Mouse (Mus musculus) midbrain, embryonic 16.5 days (tissue): Measurements from ENCODE around the gene Crebl2. TPM values are rescaled to one million over a fixed set of nuclear protein-coding genes. Genes with fewer than 3 reads are reported as not detected.

ENCODE experiments used
- ATAC-seq: fragments of 200-750 bp; cut with Nextera tagmentation; 2 replicates; pipeline ENCODE4 v1.8.0; 2017; ENCODE audit warnings: moderate TSS enrichment
- H3K27ac ChIP-seq: fragments of 300-500 bp; sonication (generic); 2 replicates; pipeline ENCODE4 v1.5.1; 2014; ENCODE audit warnings: mild to moderate bottlenecking, low read length, mixed read lengths
- H3K27me3 ChIP-seq: fragments of 300-500 bp; sonication (generic); 2 replicates; pipeline ENCODE4 v1.6.1; 2014; ENCODE audit warnings: low read depth, low read length, mixed read lengths; ENCODE audit not compliant: control insufficient read depth, insufficient read depth
- H3K36me3 ChIP-seq: fragments of 300-500 bp; sonication (generic); 2 replicates; pipeline ENCODE4 v1.6.1; 2014; ENCODE audit warnings: mild to moderate bottlenecking, low read length, moderate library complexity, mixed read lengths; ENCODE audit not compliant: control insufficient read depth, insufficient read depth
- H3K4me1 ChIP-seq: fragments of 300-500 bp; sonication (generic); 2 replicates; pipeline ENCODE4 v1.6.1; 2014; ENCODE audit warnings: mild to moderate bottlenecking, low read length, mixed read lengths; ENCODE audit not compliant: control insufficient read depth, insufficient read depth
- H3K4me2 ChIP-seq: fragments of 300-500 bp; sonication (generic); 2 replicates; pipeline ENCODE4 v1.6.1; 2014; ENCODE audit warnings: mild to moderate bottlenecking, low read length, mixed read lengths
- H3K4me3 ChIP-seq: fragments of 300-500 bp; sonication (generic); 2 replicates; pipeline ENCODE4 v1.5.1; 2014; ENCODE audit warnings: low read depth, mild to moderate bottlenecking, low read length, moderate library complexity, mixed read lengths
- H3K9ac ChIP-seq: fragments of 300-500 bp; sonication (generic); 2 replicates; pipeline ENCODE4 v1.6.1; 2014; ENCODE audit warnings: low read depth, low read length, mixed read lengths
- H3K9me3 ChIP-seq: fragments of 300-500 bp; sonication (generic); replicated peaks from 2 replicates; pipeline ENCODE4 v1.6.1; 2014; ENCODE audit warnings: mild to moderate bottlenecking, low read length, mixed read lengths; ENCODE audit not compliant: control insufficient read depth, poor library complexity, severe bottlenecking
- WGBS: fragments of 180-500 bp; shearing (Covaris S2); extraction: QIAGEN DNeasy Blood & Tissue Kit; methylation state at CpG from one replicate; pipeline ENCODE4 v1.1.7; 2014; 5-methylcytosine and 5-hydroxymethylcytosine counted together
- polyA plus RNA-seq: library from polyadenylated mRNA; unstranded; fragments of >200 nt; fragmentation: Nextera tagmentation; extraction: Ambion mirVana; gene quantifications from 2 replicates; pipeline ENCODE4 v1.2.1, GENCODE M21; 2015

The Crebl2 gene
- polyA plus RNA-seq, 1 experiment from 2014 or later = 4.8 TPM

DNA sequence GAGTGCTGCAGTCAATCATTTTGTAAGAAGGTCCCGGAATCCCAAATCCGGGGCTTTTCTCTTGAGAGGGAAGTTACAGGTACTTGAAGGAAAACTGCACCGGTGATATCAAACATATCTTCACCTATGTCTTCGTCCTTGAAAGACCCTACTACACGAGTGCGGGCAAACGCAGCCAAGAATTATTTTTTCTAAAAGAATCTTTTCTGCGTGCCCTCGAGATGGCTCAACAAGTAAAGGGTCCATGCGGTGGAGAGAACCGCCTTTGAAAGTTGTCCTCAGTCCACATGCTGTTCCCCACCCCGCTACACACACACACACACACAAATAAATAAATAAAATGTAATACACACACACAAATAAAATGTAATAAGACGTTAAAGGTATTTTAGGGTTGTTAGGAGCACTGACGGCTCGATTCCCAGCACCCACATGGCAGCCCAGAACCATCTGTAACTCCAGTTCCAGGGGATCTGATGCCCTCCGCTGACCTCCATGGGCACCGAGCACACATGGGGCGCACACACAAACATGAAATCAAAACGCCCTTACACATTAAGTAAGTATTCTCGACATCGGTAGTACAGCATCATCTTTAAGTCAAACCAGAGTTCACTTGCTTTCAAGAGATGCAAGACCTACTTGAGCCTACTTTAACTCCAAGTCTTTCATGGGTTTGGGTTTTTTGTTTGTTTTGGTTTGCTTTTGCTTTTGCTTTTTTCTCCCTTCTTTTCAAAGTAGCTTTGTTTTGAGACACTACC, 36.7 kb upstream of the Crebl2 start:
- WGBS = 38% methylated on average over 21 of the region's 21 CpGs
- peak overlapping the region; percentile 74 for H3K4me3 ChIP-seq
- H3K9me3 ChIP-seq = no peaks in the 10 kb centered on the region
- peaks cover 2% of the 10 kb centered on the region; the same call in 1 of the 2 replicates for H3K27me3 ChIP-seq
- H3K27ac ChIP-seq = no peak overlapping the region
- H3K4me1 ChIP-seq = no peaks in the 10 kb centered on the region
- H3K36me3 ChIP-seq = no peaks in the 10 kb centered on the region
- peak overlapping the region; percentile 93 for H3K4me2 ChIP-seq
- H3K9ac ChIP-seq = peak overlapping the region; percentile 74
- ATAC-seq = peak; percentile 38

DNA sequence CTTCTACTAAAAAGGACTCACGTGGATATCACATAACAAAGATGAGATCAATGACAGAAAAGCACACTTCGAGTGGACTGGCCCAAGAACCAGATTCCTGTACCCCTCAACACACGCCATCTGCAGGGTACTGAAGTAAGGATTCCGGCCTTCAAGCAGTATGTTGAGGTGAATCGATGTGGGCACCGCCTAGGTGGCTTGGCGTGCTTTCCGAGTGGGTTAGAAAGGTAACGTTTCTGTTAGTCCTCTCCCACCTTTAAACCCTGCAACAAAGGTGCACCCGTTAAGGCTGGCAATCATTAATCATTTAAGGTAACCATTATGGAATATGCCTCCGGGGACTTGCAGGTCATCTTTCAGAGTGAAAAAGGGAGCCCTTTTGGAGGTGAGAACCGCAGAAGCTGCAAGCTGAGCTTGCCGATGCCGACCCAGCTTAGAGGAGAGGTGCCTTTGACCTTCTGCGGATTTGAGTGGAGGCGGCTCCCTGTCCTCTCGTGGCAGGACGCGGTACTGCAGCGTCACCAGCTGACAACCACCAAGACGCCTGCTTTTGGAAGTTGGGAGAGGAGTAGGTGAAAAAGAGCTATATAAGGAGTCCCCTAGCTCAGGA, 35.9 kb upstream of the Crebl2 start:
- H3K27me3 ChIP-seq = peaks cover 2% of the 10 kb centered on the region; the same call in 1 of the 2 replicates
- H3K27ac ChIP-seq = no peak overlapping the region
- H3K4me1 ChIP-seq = no peaks in the 10 kb centered on the region
- H3K9me3 ChIP-seq = no peaks in the 10 kb centered on the region
- 15% methylated on average over 21 of the region's 21 CpGs for WGBS
- peak overlapping the region; percentile 22 for H3K4me3 ChIP-seq
- no peak for ATAC-seq
- H3K4me2 ChIP-seq = peak overlapping the region; percentile 49
- no peaks in the 10 kb centered on the region for H3K36me3 ChIP-seq
- no peak overlapping the region for H3K9ac ChIP-seq

DNA sequence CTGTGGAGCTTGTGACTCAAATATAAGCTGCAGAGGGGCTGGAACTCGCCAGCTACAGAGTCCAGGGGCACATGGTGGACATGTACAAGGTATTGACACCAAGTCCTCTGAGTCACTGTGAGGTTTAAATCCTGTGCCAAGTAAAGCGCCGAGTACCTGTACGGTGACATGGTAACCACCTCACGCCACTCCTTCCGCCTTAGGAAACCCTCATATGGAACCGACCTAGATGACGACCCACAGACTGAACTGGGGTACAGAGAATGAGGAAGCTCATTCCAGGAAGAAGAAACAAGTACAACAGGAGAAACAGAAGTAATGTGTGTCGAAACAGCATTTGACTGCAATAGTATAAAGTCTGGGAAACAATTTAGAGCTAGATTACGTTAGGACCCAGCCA, 33.7 kb upstream of the Crebl2 start:
- no peaks in the 10 kb centered on the region for H3K4me1 ChIP-seq
- no peak overlapping the region for H3K9ac ChIP-seq
- no peak for ATAC-seq
- WGBS = 91% methylated on average over 10 of the region's 10 CpGs
- no peak overlapping the region for H3K27ac ChIP-seq
- peaks cover 2% of the 10 kb centered on the region; the same call in 1 of the 2 replicates for H3K27me3 ChIP-seq
- no peaks in the 10 kb centered on the region for H3K36me3 ChIP-seq
- H3K4me2 ChIP-seq = no peak overlapping the region
- H3K9me3 ChIP-seq = no peaks in the 10 kb centered on the region
- H3K4me3 ChIP-seq = no peak overlapping the region

DNA sequence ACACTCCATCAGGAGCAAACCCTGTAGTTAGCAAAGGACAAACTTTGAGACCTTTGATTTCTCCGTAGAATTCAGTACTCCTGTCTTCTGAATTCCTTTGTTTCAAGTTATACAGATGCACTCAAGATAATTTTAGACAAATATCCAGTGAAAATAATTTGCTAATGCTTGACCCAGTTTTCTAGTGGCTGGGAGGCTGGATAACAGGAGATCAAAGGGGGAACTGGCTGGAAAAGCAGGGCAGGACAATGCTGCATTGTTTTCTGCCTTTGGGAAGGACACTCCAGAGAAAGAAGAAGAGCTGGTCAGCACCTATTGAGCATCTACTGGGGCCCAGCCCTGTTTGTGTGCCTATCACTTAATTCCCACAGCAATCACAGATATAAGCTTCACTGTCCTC, 28.5 kb upstream of the Crebl2 start:
- no peaks in the 10 kb centered on the region for H3K36me3 ChIP-seq
- H3K27me3 ChIP-seq = no peaks in the 10 kb centered on the region
- H3K4me1 ChIP-seq = no peaks in the 10 kb centered on the region
- no peak overlapping the region for H3K4me2 ChIP-seq
- 87% methylated on average over 1 of the region's 1 CpGs for WGBS
- no peak overlapping the region for H3K9ac ChIP-seq
- no peak overlapping the region for H3K4me3 ChIP-seq
- ATAC-seq = no peak
- no peak overlapping the region for H3K27ac ChIP-seq
- no peaks in the 10 kb centered on the region for H3K9me3 ChIP-seq

DNA sequence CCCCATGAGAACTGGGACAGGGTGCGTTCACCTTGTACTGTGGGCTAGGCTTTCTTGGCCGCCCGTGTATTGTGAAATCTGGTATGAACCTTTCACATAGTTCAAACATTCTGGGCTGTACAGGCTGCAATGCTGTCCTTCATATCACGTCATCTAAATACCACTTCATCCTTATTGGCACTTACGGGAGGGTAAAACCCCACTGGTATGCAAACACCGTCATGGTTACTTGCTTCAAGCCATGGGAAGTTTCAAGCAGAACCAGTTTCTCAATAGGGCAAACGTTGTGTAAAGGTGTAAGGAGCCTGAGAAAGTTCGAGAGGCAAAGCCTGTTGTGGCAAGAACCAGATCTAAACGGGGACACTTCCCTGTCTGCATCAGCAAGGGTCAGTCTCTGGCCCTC, 27.3 kb upstream of the Crebl2 start:
- no peaks in the 10 kb centered on the region for H3K4me1 ChIP-seq
- no peaks in the 10 kb centered on the region for H3K9me3 ChIP-seq
- no peak overlapping the region for H3K4me2 ChIP-seq
- whole genome bisulfite sequencing = 82% methylated on average over 9 of the region's 9 CpGs
- ATAC-seq = no peak
- no peak overlapping the region for H3K4me3 ChIP-seq
- no peaks in the 10 kb centered on the region for H3K36me3 ChIP-seq
- H3K9ac ChIP-seq = no peak overlapping the region
- H3K27ac ChIP-seq = no peak overlapping the region
- no peaks in the 10 kb centered on the region for H3K27me3 ChIP-seq

DNA sequence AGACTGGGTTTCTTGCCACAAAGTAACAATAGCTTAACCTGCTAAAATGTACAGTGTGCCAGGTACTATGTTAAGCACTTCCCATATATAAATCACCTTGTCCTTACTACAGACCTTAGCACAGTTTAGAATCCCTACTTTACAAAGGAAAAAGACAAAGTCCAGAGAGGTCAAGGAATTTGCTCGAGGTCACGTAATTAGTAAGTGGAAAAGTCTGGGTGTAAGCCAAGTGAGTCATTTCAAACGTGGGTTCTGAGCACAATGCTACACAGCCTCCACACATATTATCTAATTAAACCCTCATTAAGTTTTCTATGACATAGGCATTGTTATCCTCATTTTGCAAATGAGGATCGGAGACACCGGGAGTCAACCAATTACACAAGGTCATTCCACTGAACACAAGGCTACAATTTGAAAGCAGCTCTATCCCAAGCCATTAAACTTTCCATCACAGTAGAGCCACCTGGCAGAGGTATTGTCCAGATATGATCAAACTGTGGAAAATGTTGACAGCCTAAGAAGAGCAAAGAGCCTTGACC, 25.1 kb upstream of the Crebl2 start:
- H3K4me1 ChIP-seq = no peaks in the 10 kb centered on the region
- no peak overlapping the region for H3K27ac ChIP-seq
- no peaks in the 10 kb centered on the region for H3K36me3 ChIP-seq
- no peaks in the 10 kb centered on the region for H3K9me3 ChIP-seq
- H3K4me2 ChIP-seq = no peak overlapping the region
- ATAC-seq = no peak
- H3K9ac ChIP-seq = no peak overlapping the region
- H3K4me3 ChIP-seq = no peak overlapping the region
- H3K27me3 ChIP-seq = no peaks in the 10 kb centered on the region
- WGBS = 75% methylated on average over 5 of the region's 5 CpGs

DNA sequence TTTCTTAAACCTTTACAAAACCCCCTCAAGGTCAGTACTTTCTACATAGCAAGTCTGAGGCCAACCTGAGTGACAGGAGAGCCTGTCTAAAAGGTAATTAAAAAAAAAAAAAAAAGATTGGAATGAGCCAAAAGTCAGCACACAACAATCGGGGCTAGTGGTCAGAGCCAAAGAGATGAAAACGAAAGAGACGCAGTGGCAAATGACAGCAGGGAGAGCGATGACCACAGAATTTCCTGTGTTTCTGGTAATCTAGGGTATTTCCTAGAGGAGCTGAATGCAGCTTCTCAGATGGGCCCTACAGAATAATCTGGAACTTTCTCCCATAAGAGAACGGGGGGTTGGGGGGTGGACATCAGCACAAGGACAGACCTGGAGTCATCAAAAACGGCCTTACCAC, 23.8 kb upstream of the Crebl2 start:
- H3K9me3 ChIP-seq = no peaks in the 10 kb centered on the region
- no peaks in the 10 kb centered on the region for H3K4me1 ChIP-seq
- H3K4me3 ChIP-seq = no peak overlapping the region
- no peaks in the 10 kb centered on the region for H3K36me3 ChIP-seq
- no peak overlapping the region for H3K27ac ChIP-seq
- no peak for ATAC-seq
- H3K4me2 ChIP-seq = no peak overlapping the region
- WGBS = 94% methylated on average over 6 of the region's 6 CpGs
- no peak overlapping the region for H3K9ac ChIP-seq
- no peaks in the 10 kb centered on the region for H3K27me3 ChIP-seq

DNA sequence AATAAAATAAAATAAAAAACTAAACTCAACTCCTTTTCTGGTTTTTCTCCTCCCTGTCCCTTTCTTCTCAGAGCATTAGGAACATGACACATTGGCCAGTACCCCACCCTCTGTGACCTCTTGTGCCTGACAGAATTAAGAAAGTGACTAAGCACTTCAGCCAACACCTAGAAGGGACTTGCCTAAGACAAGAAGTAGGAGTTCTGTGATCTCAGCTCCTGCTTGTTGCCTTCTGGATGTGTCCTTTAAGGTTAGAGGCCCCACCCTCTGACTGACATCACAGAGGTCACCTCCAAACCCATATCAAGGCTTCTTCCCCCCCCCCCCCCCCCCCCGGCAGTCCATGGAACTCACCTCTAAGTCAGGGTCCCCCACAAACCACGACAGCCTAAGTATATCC, 22.9 kb upstream of the Crebl2 start:
- WGBS = 85% methylated on average over 2 of the region's 2 CpGs
- no peak overlapping the region for H3K9ac ChIP-seq
- ATAC-seq = no peak
- H3K36me3 ChIP-seq = no peaks in the 10 kb centered on the region
- no peak overlapping the region for H3K4me2 ChIP-seq
- H3K4me1 ChIP-seq = no peaks in the 10 kb centered on the region
- no peak overlapping the region for H3K27ac ChIP-seq
- H3K4me3 ChIP-seq = no peak overlapping the region
- no peaks in the 10 kb centered on the region for H3K27me3 ChIP-seq
- H3K9me3 ChIP-seq = no peaks in the 10 kb centered on the region

DNA sequence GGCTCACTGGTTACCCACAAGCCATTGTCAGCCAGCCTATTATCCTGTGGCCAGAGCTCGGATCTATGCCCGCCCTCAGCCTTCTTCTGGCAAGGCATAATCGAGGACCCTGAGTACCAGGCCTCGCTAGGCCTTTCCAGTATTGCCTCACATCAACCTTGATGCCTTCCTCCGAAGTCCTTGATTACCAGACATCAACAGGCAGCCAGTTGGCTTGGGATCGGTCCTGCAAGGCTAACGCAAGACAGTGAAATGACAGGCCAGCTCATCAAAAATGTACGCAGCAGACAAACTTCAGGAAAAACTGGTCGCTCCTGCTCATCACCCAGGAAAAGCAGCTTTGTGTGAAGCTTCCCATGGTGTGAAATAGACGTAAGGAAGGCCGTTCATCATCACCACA, 22.2 kb upstream of the Crebl2 start:
- ATAC-seq = no peak
- no peak overlapping the region for H3K4me3 ChIP-seq

More for the DNA sequence above, 22.2 kb upstream of the Crebl2 start:
- H3K36me3 ChIP-seq = no peaks in the 10 kb centered on the region
- no peaks in the 10 kb centered on the region for H3K27me3 ChIP-seq
- no peak overlapping the region for H3K9ac ChIP-seq
- no peaks in the 10 kb centered on the region for H3K4me1 ChIP-seq
- no peak overlapping the region for H3K27ac ChIP-seq
- H3K4me2 ChIP-seq = no peak overlapping the region
- 89% methylated on average over 11 of the region's 11 CpGs for WGBS
- no peaks in the 10 kb centered on the region for H3K9me3 ChIP-seq
